Comparison of ENCODE assay signal across 11 mouse cellular contexts in the genomic region with DNA sequence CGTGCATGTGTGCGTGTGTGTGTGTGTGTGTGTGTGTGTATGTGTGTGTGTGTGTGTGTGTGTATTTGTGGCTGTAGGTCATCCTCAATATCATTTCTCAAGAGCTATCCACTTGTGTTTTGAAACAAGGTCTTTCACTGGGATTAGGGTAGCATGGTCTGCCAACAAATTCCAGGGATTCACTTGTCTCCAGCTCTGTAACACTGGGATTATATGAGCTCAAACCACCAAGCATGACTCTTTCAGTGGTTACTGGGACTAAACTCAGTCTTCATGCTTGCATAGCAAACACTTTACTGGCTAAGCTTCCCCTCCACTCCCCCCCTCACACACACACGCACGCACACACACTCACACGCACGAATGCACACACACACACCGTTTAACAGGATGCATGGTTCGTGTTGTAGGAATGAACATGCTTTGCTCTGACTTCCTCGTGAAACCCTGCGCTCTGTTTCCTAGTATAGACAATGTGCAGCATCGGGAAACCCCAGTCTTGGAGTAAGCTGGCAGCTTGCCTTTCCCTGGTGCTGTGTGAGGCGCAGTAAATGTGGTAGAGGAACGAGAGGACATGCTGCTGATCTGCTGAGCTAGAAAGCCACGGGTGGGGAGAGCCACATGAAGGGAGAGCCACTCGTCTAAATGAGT.
A peak's percentile ranks its signal among the peaks of the same experiment; 100 is the strongest.
DNase-seq lines count a peak whose midpoint lies in the region.
"Had no signal": no experiment of that assay in that cellular context is flagged by ENCODE, and none has a peak within 500 bp of the region (broad histone marks: within the 10 kb centered on the region; RNA-seq: fewer than 3 reads in every experiment).

No protein-coding gene starts in this region.

- no peak overlapping the region for H3K27ac ChIP-seq in heart, embryonic 10.5 days
- H3K27ac ChIP-seq: limb, embryonic 13.5 days had no signal

- DNase-seq in heart, embryonic 10.5 days (ENCODE audit: low spot score): peak; percentile 53
- DNase-seq in heart, postnatal 25 days (ENCODE audit: low spot score): no peak
- DNase-seq in retina, postnatal 1 day: peak; percentile 23
- no peak for DNase-seq in retina, embryonic 14.5 days (ENCODE audit: low spot score)
- peak; percentile 23 for DNase-seq in heart, postnatal 4 days
- DNase-seq in thymus, postnatal 36 days: peak; percentile 17 to 20
- DNase-seq in kidney, adult 8-10 months: no peak
- DNase-seq: adrenal gland, postnatal 10 days; kidney, adult 11 months had no signal

- intact Hi-C loops in heart, postnatal 25 days (cut with DNase I): loop anchor here (5.0 kb wide), 1 partner anchor 33 kb away; no protein-coding TSS in a partner anchor

- H3K4me3 ChIP-seq in heart, embryonic 10.5 days: no peak overlapping the region
- H3K4me3 ChIP-seq: limb, embryonic 13.5 days had no signal

- no peaks in the 10 kb centered on the region for H3K9me3 ChIP-seq in heart, embryonic 10.5 days
- H3K9me3 ChIP-seq: G1E; limb, embryonic 13.5 days had no signal

- 84% methylated on average over 15 of the region's 15 CpGs for WGBS in heart, embryonic 10.5 days

- peaks cover 28% of the 10 kb centered on the region for H3K36me3 ChIP-seq in heart, embryonic 10.5 days
- H3K36me3 ChIP-seq: G1E; limb, embryonic 13.5 days had no signal

- no peaks in the 10 kb centered on the region for H3K27me3 ChIP-seq in heart, embryonic 10.5 days (ENCODE audit: insufficient read depth, poor library complexity, severe bottlenecking)
- H3K27me3 ChIP-seq: limb, embryonic 13.5 days had no signal

- H3K4me1 ChIP-seq in heart, embryonic 10.5 days: 0 out of 2 replicates have a peak, but pooled peaks cover 7% of the 10 kb centered on the region
- H3K4me1 ChIP-seq: limb, embryonic 13.5 days had no signal

Comparison
In these comparisons a context has a peak if more than half of its experiments do, and no peak if none do; other contexts are left out.
1. DNase-seq: peak in heart, embryonic 10.5 days (single experiment), retina, postnatal 1 day (single experiment), heart, postnatal 4 days (single experiment) and thymus, postnatal 36 days (2 of 2); none in heart, postnatal 25 days (single experiment), retina, embryonic 14.5 days (single experiment) and kidney, adult 8-10 months (0 of 2).